Mouse (Mus musculus): ENCODE results near the gene Gm5592.
"Not testable (repeated sequence)": the region's sequence is repeated elsewhere in the genome, so short reads cannot be mapped to it uniquely, and the experiment has no call there.

DNA sequence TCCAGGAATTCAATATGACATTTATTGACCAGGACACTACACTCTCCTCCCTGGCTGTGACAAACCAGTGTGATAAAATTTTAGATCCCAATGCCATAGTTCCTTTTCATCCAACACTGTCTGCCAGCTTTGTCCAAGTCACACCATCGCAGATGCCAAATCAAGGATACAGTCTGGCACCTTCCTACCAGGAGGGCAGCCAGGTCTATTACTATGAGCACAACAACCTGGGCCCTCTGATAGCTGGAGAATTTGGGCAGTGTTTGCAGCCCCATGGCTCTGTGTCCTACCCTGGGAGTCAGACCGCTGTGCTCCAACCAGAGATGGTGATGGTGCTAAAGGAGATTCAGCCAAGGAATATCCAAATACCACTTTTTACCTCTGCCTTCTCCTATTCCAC is 2.2 kb downstream of the Gm5592 start:
- not testable (repeated sequence) for TF ChIP-seq POLR2A (IDR thresholded peaks at IDR 0.05; ENCODE audit: low read depth, low read length); CTCF (conservative IDR thresholded peaks at IDR 0.05; ENCODE audit: insufficient read depth, insufficient read length, low read depth, low read length)
